Mouse (Mus musculus) kidney, adult 2 months (tissue): ENCODE results near the gene Cpeb4.

Experiments used
- CTCF ChIP-seq: fragments of 200-500 bp; conservative IDR thresholded peaks from 2 replicates; pipeline ENCODE4 v1.5.1; 2011; ENCODE audit warnings: low read depth, mild to moderate bottlenecking, control low read depth, low read length, moderate library complexity, mixed read lengths; ENCODE audit not compliant: insufficient read depth, insufficient read length
- POLR2A ChIP-seq: fragments of 200-500 bp; IDR thresholded peaks from one replicate; pipeline ENCODE4 v1.6.1; 2011; ENCODE audit warnings: low read depth, low read length, control low read depth

DNA sequence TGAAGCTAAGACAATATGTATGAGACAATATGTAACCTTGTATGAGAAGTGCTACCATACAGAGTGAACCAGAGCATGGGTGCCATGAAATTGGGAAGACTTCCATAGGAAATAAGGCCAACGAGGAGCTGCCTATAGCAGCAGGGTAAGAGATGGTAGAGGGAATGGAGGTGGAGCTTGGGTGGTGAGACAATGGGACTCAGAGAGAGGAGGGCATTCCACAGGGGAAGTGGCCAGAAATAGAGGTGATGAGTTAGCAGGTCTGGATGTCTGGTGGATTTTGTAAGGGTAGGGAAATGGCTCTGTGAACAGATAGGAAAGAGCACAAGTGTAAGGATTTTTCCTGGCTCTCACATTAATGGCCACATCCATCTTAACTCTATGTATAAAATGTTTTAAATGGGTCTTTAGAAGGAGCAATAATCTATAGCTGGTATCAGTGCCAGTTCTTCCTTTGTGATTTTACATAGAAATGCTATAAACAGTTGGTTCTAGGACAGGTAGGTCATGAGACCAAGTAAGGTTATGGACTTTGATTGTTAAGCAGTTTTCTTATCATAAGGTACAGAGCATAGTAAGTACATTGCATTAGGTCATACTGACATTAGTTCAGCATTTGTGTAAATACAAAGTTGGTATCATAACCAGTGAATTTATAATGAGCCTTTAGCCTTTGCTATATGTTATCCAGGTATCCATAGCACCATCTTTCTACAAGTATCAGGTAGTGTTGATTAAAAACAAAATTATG, 30.4 kb downstream of the Cpeb4 start:
- TF ChIP-seq POLR2A (no peak), CTCF (no peak)
